Mouse (Mus musculus): ENCODE results near the gene Phf21a.

DNA sequence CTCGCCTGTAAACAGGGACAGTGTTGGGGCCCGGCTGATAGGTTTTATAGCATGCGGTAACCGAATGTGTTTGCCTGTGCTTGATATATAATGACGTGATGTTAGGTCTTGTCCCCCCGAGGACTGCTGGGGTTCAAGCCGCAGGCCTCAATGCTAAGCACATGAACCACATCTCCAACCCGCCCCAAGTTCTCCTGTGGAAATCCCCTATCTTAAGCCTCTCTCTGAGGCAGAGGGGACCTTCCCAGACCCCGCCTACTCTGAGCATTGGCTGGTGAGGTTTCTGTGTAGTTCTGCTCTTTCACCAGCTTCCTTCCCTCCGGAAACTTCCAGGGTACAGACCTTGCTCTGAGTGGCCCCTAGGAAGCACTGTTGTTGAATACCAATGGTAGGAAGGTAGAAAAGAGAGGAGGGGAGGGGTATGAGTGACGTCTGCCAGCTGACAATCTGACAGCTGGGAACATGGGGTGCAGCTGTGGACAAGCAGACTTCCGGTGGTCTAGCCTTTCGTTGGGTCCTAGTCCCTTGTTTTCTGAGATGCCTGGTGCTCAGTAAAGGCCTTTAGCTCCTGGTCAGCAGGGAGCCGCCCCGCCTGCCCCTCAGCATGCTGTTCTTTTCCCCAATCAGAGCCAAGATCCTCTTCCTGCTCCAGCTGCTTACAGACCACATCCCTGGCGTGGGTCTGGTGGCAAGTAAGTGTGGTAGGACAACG lies 287.0 kb downstream of the Phf21a start:
- TF ChIP-seq GATA1 (IDR thresholded peaks at IDR 0.05; ENCODE audit: low read length) = no peak
- TF ChIP-seq TAL1 (IDR thresholded peaks at IDR 0.05; ENCODE audit: low read length) = no peak
